Mouse (Mus musculus) bone marrow macrophage, adult 2 months (primary cell): ENCODE measurements around the gene Dnajc6.

Source experiments
- CTCF ChIP-seq: IDR thresholded peaks from 2 replicates; pipeline ENCODE4 v1.5.1; 2012; ENCODE audit warnings: low read depth, mild to moderate bottlenecking, low read length, moderate library complexity
- POLR2A ChIP-seq: IDR thresholded peaks from 2 replicates; pipeline ENCODE4 v1.6.1; 2012; ENCODE audit warnings: mild to moderate bottlenecking, low read depth, low read length, borderline replicate concordance

DNA sequence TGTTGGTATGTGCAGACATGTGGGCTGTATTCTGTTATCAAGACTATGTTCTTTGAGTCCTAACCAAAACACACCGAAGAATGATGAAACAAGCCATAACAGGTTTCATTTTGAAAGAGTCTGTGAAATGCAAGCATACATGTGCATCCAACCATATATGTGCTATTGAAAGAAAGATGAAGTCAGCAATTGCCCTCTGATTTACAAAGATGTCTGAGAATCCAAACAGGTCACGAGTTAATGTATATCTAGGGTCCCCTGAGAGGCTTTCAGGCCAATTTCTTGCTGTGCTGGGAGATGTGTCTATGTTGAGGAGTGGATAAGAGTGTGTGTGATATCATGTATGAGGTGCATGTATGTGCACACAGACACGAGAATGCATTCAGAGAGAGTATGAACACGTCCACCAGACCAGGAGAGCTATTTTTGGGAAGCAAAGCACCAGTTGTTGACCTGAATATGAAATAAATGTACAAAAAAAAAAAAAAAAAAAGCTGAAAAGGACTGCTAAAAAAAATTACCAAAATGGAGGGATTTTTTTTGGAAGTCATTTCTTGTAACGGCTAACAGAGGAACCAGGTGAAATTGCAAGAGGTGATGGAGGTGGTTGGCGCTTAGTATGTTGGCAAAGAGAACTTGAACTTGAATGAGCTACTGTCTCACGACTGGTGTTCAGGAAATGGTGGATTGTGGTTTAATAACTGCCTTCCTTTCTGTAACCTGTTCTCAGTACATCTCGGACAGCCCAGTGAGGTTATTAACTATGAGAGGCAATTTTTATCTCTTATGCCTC is 13.9 kb downstream of the Dnajc6 start:
- TF ChIP-seq POLR2A: no peak
- no peak for TF ChIP-seq CTCF
